Mouse (Mus musculus) testis, adult 2 months (tissue): ENCODE results near the gene Chrne.

Experiments used
- CTCF ChIP-seq: fragments of 200-500 bp; IDR thresholded peaks from 2 replicates; pipeline ENCODE4 v1.5.1; 2012; ENCODE audit warnings: low read depth, mild to moderate bottlenecking, inconsistent platforms, low read length, moderate library complexity; ENCODE audit not compliant: control insufficient read depth, insufficient read depth, insufficient replicate concordance
- POLR2A ChIP-seq: fragments of 200-500 bp; IDR thresholded peaks from 2 replicates; pipeline ENCODE4 v1.6.1; 2012; ENCODE audit warnings: low read depth, mild to moderate bottlenecking, inconsistent platforms, low read length, moderate library complexity; ENCODE audit not compliant: control insufficient read depth

DNA sequence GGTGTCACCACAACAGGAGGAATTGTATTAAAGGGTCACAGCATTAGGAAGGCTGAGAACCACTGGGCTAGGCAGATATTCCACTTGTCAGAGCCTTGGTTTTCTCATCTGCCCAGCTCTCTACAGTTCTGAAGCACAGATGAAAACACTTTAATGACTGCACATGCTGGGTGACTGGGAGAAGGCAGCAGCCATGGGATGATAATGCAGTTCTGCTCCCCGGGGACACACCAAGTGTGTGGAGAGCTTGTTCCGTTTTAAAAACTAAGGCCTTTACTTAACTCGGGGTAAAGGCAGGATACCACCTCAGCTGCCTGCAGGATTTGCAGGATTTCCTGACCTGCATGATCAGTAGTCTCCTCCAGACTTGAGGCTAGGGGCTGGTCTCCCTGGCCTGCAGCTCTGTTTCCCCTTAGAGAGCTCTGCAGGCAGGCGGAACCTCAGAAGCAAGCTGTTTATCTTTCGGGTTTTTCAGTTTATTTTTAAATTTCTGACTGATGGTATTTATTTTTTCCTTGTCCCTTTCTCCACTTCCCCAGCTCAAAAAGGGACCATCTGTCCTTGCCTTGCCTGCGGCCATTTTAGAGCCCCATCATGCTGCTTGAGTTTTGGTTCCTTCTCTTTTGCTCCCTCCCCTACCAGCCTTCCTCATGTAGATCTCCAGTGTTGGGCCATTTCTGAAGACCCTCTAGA lies 35.8 kb downstream of the Chrne start:
- TF ChIP-seq POLR2A (no peak), CTCF (no peak)
